Mouse (Mus musculus) CD4-positive, CD25-positive, alpha-beta regulatory T cell, adult 4 months (primary cell): ENCODE measurements around the gene Trim80. TPM values are rescaled to one million over a fixed set of nuclear protein-coding genes. Genes with fewer than 3 reads are reported as not detected.

Experiments used
- polyA plus RNA-seq, 2 experiments: library from polyadenylated mRNA; unstranded; fragments of 100-300 nt; shearing (Covaris generic); gene quantifications; one replicate each; pipeline ENCODE4 v1.2.1; 2017

Gene Trim80
- polyA plus RNA-seq, 2 experiments from 2014 or later = not detected

Other genes starting within 250 kb of the Trim80 start
- not detected for gene Grin2c, start 173.3 kb upstream of the Trim80 start, polyA plus RNA-seq
- 10 to 100 TPM; 21.6 to 26.8 TPM for gene Fdxr, start 163.5 kb upstream of the Trim80 start, polyA plus RNA-seq
- 1 to 10 TPM; 1.1 to 1.6 TPM for gene Fads6, start 142.9 kb upstream of the Trim80 start, polyA plus RNA-seq
- not detected for gene Otop2, start 133.4 kb upstream of the Trim80 start, polyA plus RNA-seq
- not detected for gene Ush1g, start 118.5 kb upstream of the Trim80 start, polyA plus RNA-seq
- not detected for gene Otop3, start 105.8 kb upstream of the Trim80 start, polyA plus RNA-seq
- gene Hid1, start 72.8 kb upstream of the Trim80 start, polyA plus RNA-seq = 1 to 10 TPM; 2.4 to 3.9 TPM
- not detected for gene Cdr2l, start 58.6 kb upstream of the Trim80 start, polyA plus RNA-seq
- gene Mrpl58, start 36.8 kb upstream of the Trim80 start, polyA plus RNA-seq = 100 to 1,000 TPM; 177 to 185 TPM
- gene Atp5h, start 20.6 kb upstream of the Trim80 start, polyA plus RNA-seq = 100 to 1,000 TPM; 602 to 622 TPM
- gene Kctd2, start 20.4 kb upstream of the Trim80 start, polyA plus RNA-seq = 1 to 10 TPM; 8.3 to 9.1 TPM
- gene Slc16a5, start 21.9 kb downstream of the Trim80 start, polyA plus RNA-seq = 1 to 10 TPM; 3.5 to 6.5 TPM
- 100 to 1,000 TPM in 1 of 2 experiments, 10 to 100 TPM in 1; 79.2 to 132 TPM for gene Armc7, start 35.1 kb downstream of the Trim80 start, polyA plus RNA-seq
- gene Nt5c, start 51.3 kb downstream of the Trim80 start, polyA plus RNA-seq = 100 to 1,000 TPM; 296 to 304 TPM
- gene Jpt1, start 73.8 kb downstream of the Trim80 start, polyA plus RNA-seq = 100 to 1,000 TPM; 716 to 764 TPM
- 100 to 1,000 TPM; 676 to 678 TPM for gene Sumo2, start 95.7 kb downstream of the Trim80 start, polyA plus RNA-seq
- gene Nup85, start 123.9 kb downstream of the Trim80 start, polyA plus RNA-seq = 10 to 100 TPM; 64.4 to 82.5 TPM
- gene Mrps7, start 163.4 kb downstream of the Trim80 start, polyA plus RNA-seq = 10 to 100 TPM; 26.9 to 31.1 TPM
- 10 to 100 TPM; 35.0 to 43.9 TPM for gene Gga3, start 163.5 kb downstream of the Trim80 start, polyA plus RNA-seq
- 100 to 1,000 TPM; 208 to 251 TPM for gene Mif4gd, start 172.4 kb downstream of the Trim80 start, polyA plus RNA-seq
- 10 to 100 TPM; 93.6 to 98.8 TPM for gene Slc25a19, start 187.8 kb downstream of the Trim80 start, polyA plus RNA-seq